Comparison of ENCODE assay signal across 14 mouse cellular contexts in genomic region chr5:32055676-32056075, GRCm38 (mm10).
"Had no signal": no experiment of that assay in that cellular context is flagged by ENCODE, and none has a peak within 500 bp of the region (broad histone marks: within the 10 kb centered on the region; RNA-seq: fewer than 3 reads in every experiment).

No protein-coding gene starts in this region.

- H3K36me3 ChIP-seq: limb, embryonic 10.5 days; liver, embryonic 15.5 days; midbrain, embryonic 10.5 days; midbrain, embryonic 15.5 days; neural tube, embryonic 13.5 days had no signal

- ATAC-seq: lung, postnatal 0 days; midbrain, embryonic 15.5 days had no signal

- H3K4me3 ChIP-seq: layer of hippocampus, adult 2 months; limb, embryonic 10.5 days; liver, embryonic 15.5 days; midbrain, embryonic 10.5 days; midbrain, embryonic 15.5 days; neural tube, embryonic 13.5 days had no signal

- DNase-seq: kidney, adult 8-10 months; kidney, postnatal 4 days; lung, adult 2 months; lung, postnatal 36 days; thymus, postnatal 4 days had no signal

- H3K27me3 ChIP-seq: liver, embryonic 15.5 days; midbrain, embryonic 15.5 days; neural tube, embryonic 13.5 days had no signal

- H3K9ac ChIP-seq: liver, embryonic 15.5 days; midbrain, embryonic 15.5 days; neural tube, embryonic 13.5 days had no signal

- H3K4me1 ChIP-seq: liver, embryonic 15.5 days; midbrain, embryonic 15.5 days had no signal

- H3K4me2 ChIP-seq: liver, embryonic 11.5 days; liver, embryonic 15.5 days; midbrain, embryonic 15.5 days; neural tube, embryonic 13.5 days had no signal

- H3K9me3 ChIP-seq: limb, embryonic 10.5 days; liver, embryonic 15.5 days; midbrain, embryonic 10.5 days; midbrain, embryonic 15.5 days; neural tube, embryonic 13.5 days had no signal

- H3K27ac ChIP-seq: kidney, postnatal 0 days; layer of hippocampus, adult 2 months; limb, embryonic 10.5 days; liver, embryonic 15.5 days; midbrain, embryonic 10.5 days; midbrain, embryonic 15.5 days; neural tube, embryonic 13.5 days had no signal
